Mouse (Mus musculus) CH12.LX (cell line): ENCODE measurements at regions not wholly inside any gene's neighbourhood (a gene's known extent, or its start where the extent isn't known, plus 50 kb on each side); places are given as distances from the start of the nearest gene placed in this dataset.
"Not testable (repeated sequence)": the region's sequence is repeated elsewhere in the genome, so short reads cannot be mapped to it uniquely, and the experiment has no call there.

Experiments
- DNase-seq: peaks from one replicate; pipeline ENCODE4 v3.0.0-alpha.2; 2013; ENCODE audit errors: extremely low read depth
- H3K27ac ChIP-seq: 2 replicates; pipeline ENCODE4 v1.5.1; 2012; ENCODE audit warnings: low read depth, mild to moderate bottlenecking, control low read depth, moderate library complexity; ENCODE audit not compliant: insufficient read depth
- H3K27me3 ChIP-seq: replicated peaks from 2 replicates; pipeline ENCODE3; 2012; ENCODE audit warnings: inconsistent platforms
- H3K36me3 ChIP-seq, 2 experiments: replicated peaks in 1 of 2; 2 replicates each; pipeline versions ENCODE3 to v1.6.1; 2012; ENCODE audit warnings: inconsistent platforms in 1 of 2, low read length in 1 of 2, mild to moderate bottlenecking in 1 of 2, mixed read lengths in 1 of 2, moderate library complexity in 1 of 2; ENCODE audit not compliant: control insufficient read depth in 1 of 2, insufficient read depth in 1 of 2
- H3K4me1 ChIP-seq, 2 experiments: 2 replicates each; pipeline ENCODE4 v1.6.1; 2012; ENCODE audit warnings: inconsistent platforms in 1 of 2, moderate library complexity in 1 of 2; ENCODE audit not compliant: insufficient read depth in 2 of 2, control insufficient read depth in 1 of 2
- H3K4me2 ChIP-seq: 2 replicates; pipeline ENCODE4 v1.6.1; 2012; ENCODE audit warnings: low read depth, mild to moderate bottlenecking, control low read depth; ENCODE audit not compliant: poor library complexity, insufficient read depth, severe bottlenecking
- H3K4me3 ChIP-seq, 3 experiments: fragments of 150-350 bp in 1 of 3; sonication (generic) in 1 of 3; replicated peaks in 1 of 3; 2 replicates each; pipeline versions ENCODE3 to v1.5.1; 2011 to 2012; ENCODE audit warnings: low read depth in 2 of 3, low read length in 2 of 3, mild to moderate bottlenecking in 2 of 3, moderate library complexity in 2 of 3, control low read depth in 1 of 3, improper control_type of control experiment in 1 of 3, inconsistent platforms in 1 of 3, mixed read lengths in 1 of 3; ENCODE audit not compliant: poor library complexity in 1 of 3
- H3K79me2 ChIP-seq: replicated peaks from 2 replicates; pipeline ENCODE4 v1.6.1; 2012; ENCODE audit warnings: mild to moderate bottlenecking, moderate library complexity; ENCODE audit not compliant: control insufficient read depth, poor library complexity, insufficient read depth, severe bottlenecking; ENCODE audit errors: extremely low read depth
- H3K9ac ChIP-seq: 2 replicates; pipeline ENCODE4 v1.6.1; 2012; ENCODE audit warnings: low read depth, mild to moderate bottlenecking, control low read depth, moderate library complexity; ENCODE audit not compliant: insufficient read depth
- H3K9me3 ChIP-seq: replicated peaks from 2 replicates; pipeline ENCODE3; 2012; ENCODE audit warnings: low read length, inconsistent platforms, mixed read lengths
- IRF4 ChIP-seq: IDR thresholded peaks from 2 replicates; pipeline ENCODE4 v1.6.1; 2014; ENCODE audit warnings: low read depth, mild to moderate bottlenecking, inconsistent platforms, low read length, improper control_type of control experiment
- RCOR1 ChIP-seq: conservative IDR thresholded peaks from 2 replicates; pipeline ENCODE4 v1.6.1; 2012; ENCODE audit warnings: low read depth, mild to moderate bottlenecking, inconsistent platforms, low read length, improper control_type of control experiment
- dilution Hi-C: fragments of 300-500 bp; cut with MboI; formaldehyde crosslinking; loops from 2 replicates; pipeline ENCODE4 v1.14.3; 2020; ENCODE audit warnings: low sequenced_read_pairs; ENCODE audit not compliant: extremely low pct_unique_long_range_greater_than_20kb, extremely low pct_ligation_motif_present
- in situ Hi-C: fragments of 300-500 bp; cut with MboI; formaldehyde crosslinking; loops from 3 replicates; pipeline ENCODE4 v1.14.3; 2019; ENCODE audit warnings: low sequenced_read_pairs, low pct_ligation_motif_present, low pct_unique_long_range_greater_than_20kb, mixed read lengths

GRCm38 (mm10) chrX:153940089-153940488 lies 72.4 kb downstream of the Samt1 start:
- H3K27me3 ChIP-seq = no peaks in the 10 kb centered on the region
- H3K36me3 ChIP-seq = no peaks in the 10 kb centered on the region
- H3K9me3 ChIP-seq = peaks cover 38% of the 10 kb centered on the region
- no peak for DNase-seq
- TF ChIP-seq RCOR1 (no peak), IRF4 (no peak)
- no peaks in the 10 kb centered on the region for H3K4me1 ChIP-seq
- H3K9ac ChIP-seq = no peak overlapping the region
- no peak overlapping the region for H3K4me3 ChIP-seq
- in situ Hi-C loops (no loop called here), dilution Hi-C loops (no loop called here)
- no peaks in the 10 kb centered on the region for H3K79me2 ChIP-seq
- no peak overlapping the region for H3K4me2 ChIP-seq
- H3K27ac ChIP-seq = no peak overlapping the region

- H3K4me3 ChIP-seq, H3K36me3 ChIP-seq, dilution Hi-C loops, H3K4me1 ChIP-seq, H3K27ac ChIP-seq, H3K27me3 ChIP-seq, H3K9ac ChIP-seq, H3K4me2 ChIP-seq, H3K79me2 ChIP-seq, DNase-seq, in situ Hi-C loops: not testable (repeated sequence)
- peaks cover 48% of the 10 kb centered on the region for H3K9me3 ChIP-seq
Measured at GRCm38 (mm10) chrX:153941130-153941529, 71.3 kb downstream of the Samt1 start.
